ENCODE assay signal across 10 mouse cellular contexts in genomic region chr2:127532379-127532778, GRCm38 (mm10). TPM values are rescaled to one million over a fixed set of nuclear protein-coding genes. Genes with fewer than 3 reads are reported as not detected.
DNase-seq lines count a peak whose midpoint lies in the region; ATAC-seq lines count a peak whose summit lies in the region.
"Had no signal": no experiment of that assay in that cellular context is flagged by ENCODE, and none has a peak within 500 bp of the region (broad histone marks: within the 10 kb centered on the region; RNA-seq: fewer than 3 reads in every experiment).

No protein-coding gene starts in this region.

- no peak for ATAC-seq in hindbrain, embryonic 14.5 days (ENCODE audit: low FRiP score)
- ATAC-seq in common myeloid progenitor, adult 5-6 weeks (replicated peaks; ENCODE audit: low read depth, poor library complexity, severe bottlenecking), result peak; percentile 79
- ATAC-seq in neural tube, embryonic 11.5 days (ENCODE audit: insufficient read depth, low FRiP score, low TSS enrichment), result no peak

- DNase-seq in hindbrain, embryonic 10.5 days (ENCODE audit: low spot score), result peak; percentile 49
- no peak for DNase-seq in hindbrain, embryonic 14.5 days (ENCODE audit: low spot score)
- peak; percentile 34 for DNase-seq in ovary, postnatal 36 days (ENCODE audit: low spot score)
- DNase-seq in ovary, postnatal 10 days (ENCODE audit: low spot score), result no peak
- DNase-seq in neural tube, embryonic 11.5 days (ENCODE audit: low spot score), result peak; percentile 60
- no peak for DNase-seq in cerebellum, adult 18-20 months
- DNase-seq in cerebellum, adult 9-10 months, result no peak
- DNase-seq: cerebellum, adult 8-10 months had no signal

- H3K27ac ChIP-seq in hindbrain, embryonic 10.5 days, result no peak overlapping the region
- H3K27ac ChIP-seq in hindbrain, embryonic 14.5 days, result no peak overlapping the region
- no peak overlapping the region for H3K27ac ChIP-seq in neural tube, embryonic 11.5 days (ENCODE audit: low read depth, low read length)
- H3K27ac ChIP-seq: hindbrain, embryonic 15.5 days had no signal

- H3K4me3 ChIP-seq in hindbrain, embryonic 10.5 days, result no peak overlapping the region
- H3K4me3 ChIP-seq in hindbrain, embryonic 14.5 days (replicated peaks; ENCODE audit: low read length), result no peak overlapping the region
- H3K4me3 ChIP-seq in neural tube, embryonic 11.5 days (ENCODE audit: low read depth, low read length), result no peak overlapping the region
- H3K4me3 ChIP-seq: hindbrain, embryonic 15.5 days had no signal

- H3K9ac ChIP-seq in hindbrain, embryonic 14.5 days, result no peak overlapping the region
- H3K9ac ChIP-seq in neural tube, embryonic 11.5 days (ENCODE audit: low read length), result no peak overlapping the region
- H3K9ac ChIP-seq: hindbrain, embryonic 15.5 days had no signal

- WGBS in hindbrain, embryonic 10.5 days, result 13% methylated on average over 9 of the region's 9 CpGs
- 17% methylated on average over 9 of the region's 9 CpGs for WGBS in hindbrain, embryonic 14.5 days
- 12% methylated on average over 9 of the region's 9 CpGs for WGBS in neural tube, embryonic 11.5 days

- no peaks in the 10 kb centered on the region for H3K9me3 ChIP-seq in hindbrain, embryonic 10.5 days
- H3K9me3 ChIP-seq in hindbrain, embryonic 14.5 days (ENCODE audit: control insufficient read depth, low read length), result no peaks in the 10 kb centered on the region
- no peaks in the 10 kb centered on the region for H3K9me3 ChIP-seq in neural tube, embryonic 11.5 days (ENCODE audit: control insufficient read depth, low read length)
- H3K9me3 ChIP-seq: hindbrain, embryonic 15.5 days had no signal

- H3K4me1 ChIP-seq in hindbrain, embryonic 10.5 days (replicated peaks), result 0 out of 2 replicates have a peak, but pooled peaks cover 4% of the 10 kb centered on the region
- H3K4me1 ChIP-seq in hindbrain, embryonic 14.5 days (replicated peaks; ENCODE audit: control insufficient read depth, insufficient read depth, low read length), result no peaks in the 10 kb centered on the region
- no peaks in the 10 kb centered on the region for H3K4me1 ChIP-seq in neural tube, embryonic 11.5 days (ENCODE audit: control insufficient read depth, insufficient read depth, low read length)
- H3K4me1 ChIP-seq: hindbrain, embryonic 15.5 days had no signal

- no peaks in the 10 kb centered on the region for H3K36me3 ChIP-seq in hindbrain, embryonic 10.5 days
- H3K36me3 ChIP-seq in hindbrain, embryonic 14.5 days (replicated peaks; ENCODE audit: control insufficient read depth, insufficient read depth), result no peaks in the 10 kb centered on the region
- no peaks in the 10 kb centered on the region for H3K36me3 ChIP-seq in neural tube, embryonic 11.5 days (ENCODE audit: control insufficient read depth, insufficient read depth, low read length)
- H3K36me3 ChIP-seq: hindbrain, embryonic 15.5 days had no signal

- H3K4me2 ChIP-seq in hindbrain, embryonic 14.5 days (replicated peaks), result no peak overlapping the region
- no peak overlapping the region for H3K4me2 ChIP-seq in neural tube, embryonic 11.5 days (ENCODE audit: low read depth)
- H3K4me2 ChIP-seq: hindbrain, embryonic 15.5 days had no signal

- H3K27me3 ChIP-seq in hindbrain, embryonic 10.5 days (ENCODE audit: insufficient read depth, poor library complexity, severe bottlenecking), result peaks cover 4% of the 10 kb centered on the region; the same call in 1 of the 2 replicates
- H3K27me3 ChIP-seq in hindbrain, embryonic 14.5 days (ENCODE audit: control insufficient read depth, insufficient read depth, low read length), result no peaks in the 10 kb centered on the region
- H3K27me3 ChIP-seq in neural tube, embryonic 11.5 days (ENCODE audit: control insufficient read depth, insufficient read depth, low read length), result no peaks in the 10 kb centered on the region
- H3K27me3 ChIP-seq: hindbrain, embryonic 15.5 days had no signal

RNA-seq across cellular contexts. Expression of gene Prom2, which starts 8.9 kb away (rescaled TPM):
- 0.65 and 0.85 TPM in 2 replicates for polyA plus RNA-seq in hindbrain, embryonic 10.5 days (2016; fragmentation: Nextera tagmentation; extraction: Ambion mirVana)
- polyA plus RNA-seq in hindbrain, embryonic 14.5 days (2014; fragmentation: Nextera tagmentation; extraction: Ambion mirVana), result 0.04 TPM in 1 of 2 replicates, not detected in the other
- not detected in 2 replicates for total RNA-seq in common myeloid progenitor, adult 5-6 weeks (2017)
- 0.62 and 0.89 TPM in 2 replicates for polyA plus RNA-seq in neural tube, embryonic 11.5 days (2014; fragmentation: Nextera tagmentation; extraction: Ambion mirVana)

RNA-seq across cellular contexts. Expression of gene Kcnip3, which starts 10.5 kb away (rescaled TPM):
- 2.2 TPM in 2 replicates for polyA plus RNA-seq in hindbrain, embryonic 10.5 days (2016; fragmentation: Nextera tagmentation; extraction: Ambion mirVana)
- 14.2 and 19.0 TPM in 2 replicates for polyA plus RNA-seq in hindbrain, embryonic 14.5 days (2014; fragmentation: Nextera tagmentation; extraction: Ambion mirVana)
- total RNA-seq in common myeloid progenitor, adult 5-6 weeks (2017), result 2.5 and 4.0 TPM in 2 replicates
- 3.1 and 3.4 TPM in 2 replicates for polyA plus RNA-seq in neural tube, embryonic 11.5 days (2014; fragmentation: Nextera tagmentation; extraction: Ambion mirVana)

RNA-seq across cellular contexts. Expression of gene Zfp661, which starts 54.5 kb away (rescaled TPM):
- 8.0 and 8.3 TPM in 2 replicates for polyA plus RNA-seq in hindbrain, embryonic 10.5 days (2016; fragmentation: Nextera tagmentation; extraction: Ambion mirVana)
- polyA plus RNA-seq in hindbrain, embryonic 14.5 days (2014; fragmentation: Nextera tagmentation; extraction: Ambion mirVana), result 7.0 and 7.1 TPM in 2 replicates
- 1.7 and 2.7 TPM in 2 replicates for total RNA-seq in common myeloid progenitor, adult 5-6 weeks (2017)
- 8.7 and 9.8 TPM in 2 replicates for polyA plus RNA-seq in neural tube, embryonic 11.5 days (2014; fragmentation: Nextera tagmentation; extraction: Ambion mirVana)

RNA-seq across cellular contexts. Expression of gene Mrps5, which starts 54.6 kb away (rescaled TPM):
- polyA plus RNA-seq in hindbrain, embryonic 10.5 days (2016; fragmentation: Nextera tagmentation; extraction: Ambion mirVana), result 158 and 163 TPM in 2 replicates
- 123 and 128 TPM in 2 replicates for polyA plus RNA-seq in hindbrain, embryonic 14.5 days (2014; fragmentation: Nextera tagmentation; extraction: Ambion mirVana)
- total RNA-seq in common myeloid progenitor, adult 5-6 weeks (2017), result 80.0 and 148 TPM in 2 replicates
- 149 and 154 TPM in 2 replicates for polyA plus RNA-seq in neural tube, embryonic 11.5 days (2014; fragmentation: Nextera tagmentation; extraction: Ambion mirVana)

Comparison
In these comparisons a context has a peak if more than half of its experiments do, and no peak if none do; other contexts are left out.
1. DNase-seq: peak in hindbrain, embryonic 10.5 days (single experiment), ovary, postnatal 36 days (single experiment) and neural tube, embryonic 11.5 days (single experiment); none in hindbrain, embryonic 14.5 days (single experiment), ovary, postnatal 10 days (single experiment), cerebellum, adult 18-20 months (0 of 2) and cerebellum, adult 9-10 months (single experiment).